Mouse (Mus musculus): ENCODE measurements around the gene Wwc2. TPM values are rescaled to one million over a fixed set of nuclear protein-coding genes. Genes with fewer than 3 reads are reported as not detected.

Wwc2 gene
- polyA plus RNA-seq, 1 experiment from 2014 or later, result 14.7 TPM

DNA sequence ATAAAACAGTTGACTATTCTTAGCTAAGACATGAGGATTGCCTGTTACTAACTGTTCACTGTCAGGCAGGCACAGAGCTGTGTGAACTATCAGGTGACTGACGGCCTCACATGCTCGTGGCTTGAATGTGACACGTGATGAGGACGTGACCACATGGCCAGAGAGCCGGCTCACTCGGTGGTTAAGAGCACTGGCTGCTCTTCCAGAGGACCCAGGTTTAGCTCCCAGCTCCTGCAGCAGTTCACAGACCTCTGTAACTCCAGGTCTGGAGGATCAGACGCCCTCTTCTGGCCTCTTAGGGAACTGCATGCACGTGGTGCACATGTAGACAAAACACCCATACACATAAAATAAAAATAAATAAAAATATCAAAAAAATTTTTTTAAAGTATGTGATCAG is 140.9 kb downstream of the Wwc2 start:
- Histone ChIP-seq H3K4me1 (ENCODE audit: control insufficient read depth in 2 of 2, insufficient read depth in 2 of 2, low read length in 2 of 2) (peaks cover 6 to 7% of the 10 kb centered on the region in 2 experiments; a peak in 1 of 4 replicates), H3K9me3 (ENCODE audit: control insufficient read depth, low read length) (no peaks in the 10 kb centered on the region), H3K27me3 (ENCODE audit: control insufficient read depth, insufficient read depth, low read length) (no peaks in the 10 kb centered on the region), H3K4me3 (ENCODE audit: control insufficient read depth in 1 of 2, insufficient read depth in 1 of 2, low read depth in 1 of 2, low read length in 2 of 2) (no peak overlapping the region), H3K27ac (replicated peaks in 1 of 2; ENCODE audit: control insufficient read depth in 1 of 2, insufficient read depth in 1 of 2, low read depth in 2 of 2, low read length in 2 of 2) (no peak overlapping the region), H3K36me3 (ENCODE audit: control insufficient read depth, insufficient read depth, low read length) (peaks cover 86% of the 10 kb centered on the region), H3K9ac (ENCODE audit: low read length) (no peak overlapping the region), H3K4me2 (ENCODE audit: low read length) (no peak overlapping the region)
- ATAC-seq (ENCODE audit: insufficient number of reproducible peaks, insufficient read depth, low FRiP score, low read depth), result no peak
- 65% methylated on average over 8 of the region's 8 CpGs for WGBS

DNA sequence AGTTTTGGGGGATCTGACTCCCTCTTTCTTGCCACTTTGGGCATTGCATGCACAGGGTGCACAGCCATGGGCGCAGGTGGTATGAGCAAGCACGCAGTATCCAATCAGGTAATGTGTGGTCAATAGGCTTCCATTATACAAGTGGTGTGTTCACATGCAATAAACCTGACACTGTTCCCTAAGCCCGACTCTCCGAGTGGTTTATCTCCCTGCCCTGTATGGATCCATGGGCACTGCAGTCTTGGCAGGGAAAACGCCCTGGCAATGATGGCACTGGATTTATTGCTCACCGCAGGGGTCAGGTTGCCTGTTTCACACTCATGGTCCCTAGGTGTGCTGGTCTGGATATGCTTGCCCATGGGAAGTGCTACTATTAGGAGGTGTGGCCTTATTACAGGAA is 142.8 kb downstream of the Wwc2 start:
- Histone ChIP-seq H3K4me3 (ENCODE audit: control insufficient read depth in 1 of 2, insufficient read depth in 1 of 2, low read depth in 1 of 2, low read length in 2 of 2) (no peak overlapping the region), H3K36me3 (ENCODE audit: control insufficient read depth, insufficient read depth, low read length) (peaks cover 87% of the 10 kb centered on the region), H3K27ac (replicated peaks in 1 of 2; ENCODE audit: control insufficient read depth in 1 of 2, insufficient read depth in 1 of 2, low read depth in 2 of 2, low read length in 2 of 2) (no peak overlapping the region), H3K9ac (ENCODE audit: low read length) (no peak overlapping the region), H3K27me3 (ENCODE audit: control insufficient read depth, insufficient read depth, low read length) (no peaks in the 10 kb centered on the region), H3K4me1 (ENCODE audit: control insufficient read depth in 2 of 2, insufficient read depth in 2 of 2, low read length in 2 of 2) (peaks cover 5 to 7% of the 10 kb centered on the region in 2 experiments; a peak in 1 of 4 replicates), H3K9me3 (ENCODE audit: control insufficient read depth, low read length) (no peaks in the 10 kb centered on the region), H3K4me2 (ENCODE audit: low read length) (no peak overlapping the region)
- 94% methylated on average over 6 of the region's 6 CpGs for WGBS
- ATAC-seq (ENCODE audit: insufficient number of reproducible peaks, insufficient read depth, low FRiP score, low read depth), result no peak

DNA sequence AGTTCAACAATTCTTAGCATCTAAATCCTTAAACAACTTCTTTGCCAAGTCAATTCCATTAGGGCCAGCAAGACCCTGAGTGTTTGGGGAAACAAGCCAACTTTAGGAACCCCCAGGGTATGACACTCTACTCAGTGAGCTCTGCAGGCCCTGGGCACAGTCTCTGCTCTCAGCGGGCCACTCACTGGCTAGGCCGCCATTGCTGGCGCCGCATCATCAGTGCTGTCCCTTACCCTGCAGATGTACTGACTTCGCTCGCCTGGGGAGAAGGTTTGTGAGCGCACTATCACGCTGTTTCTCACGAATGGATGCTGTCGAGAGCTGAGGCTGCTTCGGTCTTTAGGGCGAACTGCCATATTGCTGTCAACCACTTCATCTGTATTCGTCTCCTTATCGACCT is 143.6 kb downstream of the Wwc2 start:
- H3K27me3 ChIP-seq (ENCODE audit: control insufficient read depth, insufficient read depth, low read length), result no peaks in the 10 kb centered on the region
- ATAC-seq (ENCODE audit: insufficient number of reproducible peaks, insufficient read depth, low FRiP score, low read depth), result no peak
- no peak overlapping the region for H3K27ac ChIP-seq (replicated peaks in 1 of 2; ENCODE audit: control insufficient read depth in 1 of 2, insufficient read depth in 1 of 2, low read depth in 2 of 2, low read length in 2 of 2)
- peaks cover 93% of the 10 kb centered on the region for H3K36me3 ChIP-seq (ENCODE audit: control insufficient read depth, insufficient read depth, low read length)
- no peak overlapping the region for H3K9ac ChIP-seq (ENCODE audit: low read length)
- no peak overlapping the region for H3K4me2 ChIP-seq (ENCODE audit: low read length)
- no peaks in the 10 kb centered on the region for H3K9me3 ChIP-seq (ENCODE audit: control insufficient read depth, low read length)
- H3K4me3 ChIP-seq (ENCODE audit: control insufficient read depth in 1 of 2, insufficient read depth in 1 of 2, low read depth in 1 of 2, low read length in 2 of 2), result no peak overlapping the region
- WGBS, result 85% methylated on average over 14 of the region's 14 CpGs
- peaks cover 3% of the 10 kb centered on the region in 2 experiments; a peak in 1 of 4 replicates for H3K4me1 ChIP-seq (ENCODE audit: control insufficient read depth in 2 of 2, insufficient read depth in 2 of 2, low read length in 2 of 2)

DNA sequence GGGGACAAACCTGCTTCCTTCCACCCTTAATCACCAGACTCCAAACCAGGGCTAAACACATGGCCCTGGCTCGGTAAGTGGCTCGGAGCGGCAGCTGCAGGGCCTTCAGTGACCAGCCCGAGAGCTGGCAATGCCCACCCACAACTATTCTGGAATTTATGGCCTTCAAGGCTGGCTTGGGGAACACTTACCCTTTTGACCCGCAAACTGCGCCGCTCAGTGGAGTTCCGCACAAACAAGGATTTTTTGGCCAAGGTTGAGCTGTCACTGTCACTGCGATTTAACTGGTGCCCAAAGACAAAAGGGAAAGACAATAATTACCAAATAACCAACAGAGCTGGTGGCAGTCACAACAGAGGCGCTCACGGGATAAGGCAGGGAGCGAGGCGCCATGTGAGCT is 144.8 kb downstream of the Wwc2 start:
- no peak for ATAC-seq (ENCODE audit: insufficient number of reproducible peaks, insufficient read depth, low FRiP score, low read depth)
- Histone ChIP-seq H3K27ac (replicated peaks in 1 of 2; ENCODE audit: control insufficient read depth in 1 of 2, insufficient read depth in 1 of 2, low read depth in 2 of 2, low read length in 2 of 2) (no peak overlapping the region), H3K9ac (ENCODE audit: low read length) (no peak overlapping the region), H3K4me1 (ENCODE audit: control insufficient read depth in 2 of 2, insufficient read depth in 2 of 2, low read length in 2 of 2) (no peaks in the 10 kb centered on the region), H3K4me3 (ENCODE audit: control insufficient read depth in 1 of 2, insufficient read depth in 1 of 2, low read depth in 1 of 2, low read length in 2 of 2) (no peak overlapping the region), H3K9me3 (ENCODE audit: control insufficient read depth, low read length) (no peaks in the 10 kb centered on the region), H3K27me3 (ENCODE audit: control insufficient read depth, insufficient read depth, low read length) (no peaks in the 10 kb centered on the region), H3K4me2 (ENCODE audit: low read length) (no peak overlapping the region), H3K36me3 (ENCODE audit: control insufficient read depth, insufficient read depth, low read length) (peaks cover 98% of the 10 kb centered on the region)
- 94% methylated on average over 13 of the region's 13 CpGs for WGBS

DNA sequence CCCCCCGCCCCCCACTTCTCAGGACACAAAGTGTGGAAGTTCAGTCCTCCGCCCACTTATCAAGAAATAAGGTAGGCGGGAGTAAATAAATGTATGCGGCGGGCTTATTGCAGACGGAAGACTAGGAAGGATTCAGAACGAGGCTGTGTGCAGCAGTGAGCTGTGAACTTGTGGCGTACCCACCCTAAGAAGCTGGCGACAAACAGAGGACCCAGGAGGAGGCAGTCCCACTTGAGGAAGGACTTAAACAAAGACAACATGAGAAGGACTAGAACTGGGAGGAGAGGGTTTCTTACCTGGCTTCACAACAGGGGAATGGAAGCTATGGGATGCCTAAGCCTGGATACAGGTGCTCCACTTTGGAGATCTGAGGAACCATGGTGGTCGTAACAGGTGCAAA is 147.1 kb downstream of the Wwc2 start:
- no peaks in the 10 kb centered on the region for H3K27me3 ChIP-seq (ENCODE audit: control insufficient read depth, insufficient read depth, low read length)
- H3K9me3 ChIP-seq (ENCODE audit: control insufficient read depth, low read length), result no peaks in the 10 kb centered on the region
- no peak overlapping the region for H3K4me2 ChIP-seq (ENCODE audit: low read length)
- WGBS, result 90% methylated on average over 10 of the region's 10 CpGs
- no peaks in the 10 kb centered on the region for H3K4me1 ChIP-seq (ENCODE audit: control insufficient read depth in 2 of 2, insufficient read depth in 2 of 2, low read length in 2 of 2)
- no peak overlapping the region for H3K4me3 ChIP-seq (ENCODE audit: control insufficient read depth in 1 of 2, insufficient read depth in 1 of 2, low read depth in 1 of 2, low read length in 2 of 2)
- peaks cover 95% of the 10 kb centered on the region for H3K36me3 ChIP-seq (ENCODE audit: control insufficient read depth, insufficient read depth, low read length)
- ATAC-seq (ENCODE audit: insufficient number of reproducible peaks, insufficient read depth, low FRiP score, low read depth), result no peak
- H3K27ac ChIP-seq (replicated peaks in 1 of 2; ENCODE audit: control insufficient read depth in 1 of 2, insufficient read depth in 1 of 2, low read depth in 2 of 2, low read length in 2 of 2), result no peak overlapping the region
- no peak overlapping the region for H3K9ac ChIP-seq (ENCODE audit: low read length)

DNA sequence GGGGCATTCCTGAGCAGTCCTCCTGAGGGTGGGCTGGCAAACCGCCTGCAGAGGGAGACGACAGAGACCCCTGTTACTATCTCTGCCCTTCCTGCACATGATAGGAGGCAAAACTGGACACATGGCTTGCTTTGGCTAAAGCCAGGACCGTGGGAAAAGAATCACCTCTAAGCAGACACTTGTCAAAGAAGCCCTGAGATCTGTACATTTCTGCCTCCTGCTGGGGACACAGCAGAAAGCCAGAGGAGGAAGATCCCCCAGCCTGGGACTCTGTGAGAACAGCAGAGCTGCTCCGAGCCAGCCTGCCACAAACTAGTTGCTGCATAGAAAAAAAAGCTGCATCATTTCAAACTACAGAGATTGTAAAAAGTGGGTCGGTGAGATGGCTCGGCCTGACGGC is 147.7 kb downstream of the Wwc2 start:
- no peak overlapping the region for H3K4me2 ChIP-seq (ENCODE audit: low read length)
- no peaks in the 10 kb centered on the region for H3K27me3 ChIP-seq (ENCODE audit: control insufficient read depth, insufficient read depth, low read length)
- no peak overlapping the region for H3K27ac ChIP-seq (replicated peaks in 1 of 2; ENCODE audit: control insufficient read depth in 1 of 2, insufficient read depth in 1 of 2, low read depth in 2 of 2, low read length in 2 of 2)
- no peak for ATAC-seq (ENCODE audit: insufficient number of reproducible peaks, insufficient read depth, low FRiP score, low read depth)
- H3K4me1 ChIP-seq (ENCODE audit: control insufficient read depth in 2 of 2, insufficient read depth in 2 of 2, low read length in 2 of 2), result no peaks in the 10 kb centered on the region
- 64% methylated on average over 7 of the region's 7 CpGs for WGBS
- no peak overlapping the region for H3K4me3 ChIP-seq (ENCODE audit: control insufficient read depth in 1 of 2, insufficient read depth in 1 of 2, low read depth in 1 of 2, low read length in 2 of 2)
- H3K36me3 ChIP-seq (ENCODE audit: control insufficient read depth, insufficient read depth, low read length), result peaks cover 93% of the 10 kb centered on the region
- H3K9me3 ChIP-seq (ENCODE audit: control insufficient read depth, low read length), result no peaks in the 10 kb centered on the region
- H3K9ac ChIP-seq (ENCODE audit: low read length), result no peak overlapping the region

DNA sequence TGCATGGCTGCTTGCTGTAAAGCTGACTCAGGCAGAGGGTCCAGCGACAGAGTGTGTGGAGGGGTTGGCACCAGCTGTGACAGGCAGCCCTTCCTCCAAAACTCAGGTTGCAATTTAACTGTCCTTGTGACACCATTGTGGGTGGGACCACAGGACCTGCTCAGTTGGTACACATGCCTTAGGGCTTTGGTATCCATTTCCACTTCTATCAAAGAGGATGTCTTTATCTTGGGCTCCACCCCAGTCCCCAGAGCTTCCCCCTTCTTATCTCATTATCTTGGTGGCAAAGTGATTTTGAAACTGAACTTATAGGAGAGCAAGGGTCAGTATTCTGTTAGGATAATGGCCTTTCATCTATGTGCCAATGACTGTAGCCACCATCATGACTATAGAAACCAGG is 156.8 kb downstream of the Wwc2 start:
- no peak overlapping the region for H3K4me2 ChIP-seq (ENCODE audit: low read length)
- 74% methylated on average over 1 of the region's 1 CpGs for WGBS
- ATAC-seq (ENCODE audit: insufficient number of reproducible peaks, insufficient read depth, low FRiP score, low read depth), result no peak
- H3K9me3 ChIP-seq (ENCODE audit: control insufficient read depth, low read length), result no peaks in the 10 kb centered on the region
- no peaks in the 10 kb centered on the region for H3K27me3 ChIP-seq (ENCODE audit: control insufficient read depth, insufficient read depth, low read length)
- no peaks in the 10 kb centered on the region for H3K4me1 ChIP-seq (ENCODE audit: control insufficient read depth in 2 of 2, insufficient read depth in 2 of 2, low read length in 2 of 2)
- peaks cover 46% of the 10 kb centered on the region for H3K36me3 ChIP-seq (ENCODE audit: control insufficient read depth, insufficient read depth, low read length)
- H3K27ac ChIP-seq (replicated peaks in 1 of 2; ENCODE audit: control insufficient read depth in 1 of 2, insufficient read depth in 1 of 2, low read depth in 2 of 2, low read length in 2 of 2), result no peak overlapping the region
- H3K4me3 ChIP-seq (ENCODE audit: control insufficient read depth in 1 of 2, insufficient read depth in 1 of 2, low read depth in 1 of 2, low read length in 2 of 2), result no peak overlapping the region
- no peak overlapping the region for H3K9ac ChIP-seq (ENCODE audit: low read length)

DNA sequence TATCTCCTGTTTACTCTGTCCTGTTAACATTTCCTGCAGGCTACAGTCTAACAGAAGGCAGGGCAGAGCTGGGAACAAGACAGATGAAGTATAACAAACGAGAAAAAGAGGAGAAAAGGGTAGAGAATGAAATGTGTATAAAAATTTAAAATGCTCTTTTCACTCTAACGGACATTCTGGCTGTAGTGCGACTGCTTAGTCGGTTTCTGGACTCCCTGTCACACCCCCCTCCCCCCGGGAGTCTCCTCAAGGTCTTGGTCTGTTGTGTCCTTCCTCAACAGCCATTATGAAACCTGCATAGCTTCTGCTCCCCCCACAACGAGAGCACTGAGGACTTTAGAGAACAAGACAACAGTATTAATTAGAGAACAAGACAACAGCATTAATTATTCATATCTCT is 158.1 kb downstream of the Wwc2 start:
- no peak overlapping the region for H3K27ac ChIP-seq (replicated peaks in 1 of 2; ENCODE audit: control insufficient read depth in 1 of 2, insufficient read depth in 1 of 2, low read depth in 2 of 2, low read length in 2 of 2)
- H3K4me2 ChIP-seq (ENCODE audit: low read length), result no peak overlapping the region
- H3K27me3 ChIP-seq (ENCODE audit: control insufficient read depth, insufficient read depth, low read length), result no peaks in the 10 kb centered on the region
- H3K9ac ChIP-seq (ENCODE audit: low read length), result no peak overlapping the region
- no peaks in the 10 kb centered on the region for H3K4me1 ChIP-seq (ENCODE audit: control insufficient read depth in 2 of 2, insufficient read depth in 2 of 2, low read length in 2 of 2)
- no peaks in the 10 kb centered on the region for H3K9me3 ChIP-seq (ENCODE audit: control insufficient read depth, low read length)
- 75% methylated on average over 6 of the region's 6 CpGs for WGBS
- H3K36me3 ChIP-seq (ENCODE audit: control insufficient read depth, insufficient read depth, low read length), result peaks cover 49% of the 10 kb centered on the region
- no peak for ATAC-seq (ENCODE audit: insufficient number of reproducible peaks, insufficient read depth, low FRiP score, low read depth)
- H3K4me3 ChIP-seq (ENCODE audit: control insufficient read depth in 1 of 2, insufficient read depth in 1 of 2, low read depth in 1 of 2, low read length in 2 of 2), result no peak overlapping the region
